Mouse (Mus musculus) brain, embryonic 14.5 days (tissue): ENCODE measurements around the gene Slc44a5.

Experiments used
- CTCF ChIP-seq: fragments of 200-500 bp; IDR thresholded peaks from 2 replicates; pipeline ENCODE4 v1.5.1; 2012; ENCODE audit warnings: inconsistent platforms, mild to moderate bottlenecking, moderate library complexity, borderline replicate concordance; ENCODE audit not compliant: insufficient read depth, insufficient read length; ENCODE audit errors: extremely low read depth
- POLR2A ChIP-seq: fragments of 200-500 bp; IDR thresholded peaks from 2 replicates; pipeline ENCODE4 v1.6.1; 2012; ENCODE audit warnings: mild to moderate bottlenecking, inconsistent platforms, borderline replicate concordance; ENCODE audit not compliant: poor library complexity, insufficient read depth, insufficient read length, severe bottlenecking; ENCODE audit errors: extremely low read depth

DNA sequence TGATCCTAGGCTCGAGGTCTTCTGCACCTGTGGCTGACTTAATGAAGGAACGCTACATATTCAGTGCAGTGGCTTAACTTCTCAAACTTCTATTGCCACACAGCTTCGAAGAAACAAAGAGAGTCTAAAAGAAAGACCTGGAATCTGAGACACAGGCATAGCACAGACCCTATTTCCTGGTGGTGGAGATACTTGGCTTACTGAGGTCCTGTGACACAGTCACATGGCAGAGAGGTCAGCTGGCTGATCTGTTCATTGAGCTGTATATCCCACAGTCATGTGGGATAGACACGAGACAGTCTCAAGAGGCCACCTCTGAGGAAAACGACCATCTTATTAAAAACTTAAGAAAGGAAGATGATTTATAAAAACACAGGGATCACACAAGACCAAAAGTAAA is 116.8 kb downstream of the Slc44a5 start:
- TF ChIP-seq CTCF, result no peak
- no peak for TF ChIP-seq POLR2A
